Mouse (Mus musculus) erythroblast, embryonic 14.5 days (primary cell): ENCODE measurements around the gene Ccdc144b. TPM values are rescaled to one million over a fixed set of nuclear protein-coding genes. Genes with fewer than 3 reads are reported as not detected.

Experiments used
- H3K27me3 ChIP-seq: 2 replicates; pipeline ENCODE4 v1.6.1; 2012; ENCODE audit warnings: inconsistent platforms; ENCODE audit not compliant: control insufficient read depth
- H3K36me3 ChIP-seq: 2 replicates; pipeline ENCODE4 v1.6.1; 2012; ENCODE audit warnings: mild to moderate bottlenecking, inconsistent platforms; ENCODE audit not compliant: control insufficient read depth
- H3K4me1 ChIP-seq: 2 replicates; pipeline ENCODE4 v1.6.1; 2012; ENCODE audit warnings: inconsistent platforms; ENCODE audit not compliant: control insufficient read depth
- H3K4me3 ChIP-seq: replicated peaks from 2 replicates; pipeline ENCODE3; 2012; ENCODE audit warnings: moderate library complexity, mild to moderate bottlenecking, inconsistent platforms
- H3K9me3 ChIP-seq: 2 replicates; pipeline ENCODE4 v1.6.1; 2012; ENCODE audit warnings: low read length, inconsistent platforms, mixed read lengths; ENCODE audit not compliant: control insufficient read depth
- GATA1 ChIP-seq: IDR thresholded peaks from 2 replicates; pipeline ENCODE4 v1.6.1; 2012; ENCODE audit warnings: low read length, inconsistent platforms, mixed read lengths
- TAL1 ChIP-seq: IDR thresholded peaks from 3 replicates; pipeline ENCODE4 v1.6.1; 2012; ENCODE audit warnings: low read length, inconsistent platforms, mixed read lengths
- polyA plus RNA-seq: library from polyadenylated mRNA; stranded (reverse); fragments of >175 nt; gene quantifications from 2 replicates; pipeline ENCODE4 v1.2.3, GENCODE M21; 2012

Gene Ccdc144b
- 0.01 TPM in 1 of 2 replicates, not detected in the other for polyA plus RNA-seq

DNA sequence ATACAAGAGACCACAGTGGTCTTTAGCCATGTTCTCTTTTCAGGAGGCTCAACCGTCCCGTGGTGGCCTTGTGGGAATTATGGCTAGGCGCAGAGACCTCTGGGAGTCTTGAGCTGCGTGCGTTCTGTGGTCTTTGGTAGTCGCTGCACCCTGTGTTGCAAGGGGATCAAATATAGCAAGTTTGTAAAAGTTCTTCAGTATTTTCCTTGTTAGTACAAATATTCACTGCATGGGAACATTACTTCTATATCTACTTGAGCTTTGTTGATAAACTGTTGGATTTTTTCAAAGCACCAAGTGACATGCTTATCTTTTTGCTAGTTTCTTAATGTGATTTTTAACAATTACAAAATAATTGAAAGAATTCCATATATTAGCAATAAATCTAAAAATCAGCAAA, at the start of gene Ccdc144b:
Gene Ccdc144b, minus strand, starts transcription at position 101 of the 400 bp plus-strand sequence.
- Histone ChIP-seq H3K4me1 (no peaks in the 10 kb centered on the region), H3K27me3 (peaks cover 4% of the 10 kb centered on the region; the same call in 1 of the 2 replicates), H3K4me3 (no peak within 1 kb of the TSS), H3K9me3 (no peaks in the 10 kb centered on the region), H3K36me3 (no peaks in the 10 kb centered on the region)
- TF ChIP-seq TAL1: no peak
- TF ChIP-seq GATA1: no peak

- H3K4me1 ChIP-seq: no peaks in the 10 kb centered on the region; the same call in 1 of the 2 replicates
- no peak for TF ChIP-seq GATA1
- TF ChIP-seq TAL1: no peak
- H3K9me3 ChIP-seq: no peaks in the 10 kb centered on the region
These were observed 42.0 kb upstream of the Ccdc144b start for GRCm38 (mm10) chr3:36095371-36095770.

GRCm38 (mm10) chr3:36087591-36087990, 34.2 kb upstream of the Ccdc144b start:
- Histone ChIP-seq H3K36me3 (peaks cover 74% of the 10 kb centered on the region), H3K4me1 (no peaks in the 10 kb centered on the region), H3K4me3 (no peak overlapping the region), H3K27me3 (no peaks in the 10 kb centered on the region), H3K9me3 (no peaks in the 10 kb centered on the region)
- TF ChIP-seq GATA1 (no peak), TAL1 (no peak)

More at GRCm38 (mm10) chr3:36095371-36095770, 42.0 kb upstream of the Ccdc144b start:
- Histone ChIP-seq H3K36me3 (peaks cover 6% of the 10 kb centered on the region), H3K4me3 (no peak overlapping the region), H3K27me3 (no peaks in the 10 kb centered on the region)

DNA sequence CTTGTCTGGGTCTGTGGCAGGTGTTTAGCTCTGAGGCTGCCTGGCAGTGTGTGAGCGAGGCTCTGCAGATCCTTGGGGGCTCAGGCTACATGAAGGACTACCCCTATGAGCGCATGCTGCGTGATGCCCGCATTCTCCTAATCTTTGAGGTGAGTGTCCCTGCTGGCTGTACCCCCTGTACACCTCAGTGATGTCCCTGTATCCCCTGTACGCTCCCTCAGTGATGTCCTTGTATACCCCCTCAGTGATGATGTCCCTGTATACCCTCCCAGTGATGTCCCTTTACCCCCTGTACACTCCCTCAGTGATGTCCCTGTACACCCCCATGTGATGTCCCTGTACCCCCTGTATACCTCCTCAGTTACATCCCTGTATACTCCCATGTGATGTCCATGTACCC, 32.0 kb upstream of the Ccdc144b start:
- Histone ChIP-seq H3K36me3 (peaks cover 90% of the 10 kb centered on the region), H3K4me3 (no peak overlapping the region), H3K9me3 (no peaks in the 10 kb centered on the region), H3K4me1 (no peaks in the 10 kb centered on the region), H3K27me3 (no peaks in the 10 kb centered on the region)
- TF ChIP-seq GATA1 (no peak), TAL1 (no peak)

GRCm38 (mm10) chr3:36083381-36083780, 30.0 kb upstream of the Ccdc144b start:
- no peaks in the 10 kb centered on the region for H3K27me3 ChIP-seq
- peaks cover 88% of the 10 kb centered on the region for H3K36me3 ChIP-seq
- no peak overlapping the region for H3K4me3 ChIP-seq
- H3K4me1 ChIP-seq: no peaks in the 10 kb centered on the region
- TF ChIP-seq GATA1 (no peak), TAL1 (no peak)
- no peaks in the 10 kb centered on the region for H3K9me3 ChIP-seq

GRCm38 (mm10) chr3:36082843-36083242, 29.5 kb upstream of the Ccdc144b start:
- Histone ChIP-seq H3K4me3 (no peak overlapping the region), H3K36me3 (peaks cover 88% of the 10 kb centered on the region), H3K27me3 (no peaks in the 10 kb centered on the region), H3K9me3 (no peaks in the 10 kb centered on the region), H3K4me1 (no peaks in the 10 kb centered on the region)
- no peak for TF ChIP-seq GATA1
- no peak for TF ChIP-seq TAL1

GRCm38 (mm10) chr3:36080741-36081140, 27.4 kb upstream of the Ccdc144b start:
- H3K4me3 ChIP-seq: no peak overlapping the region
- H3K36me3 ChIP-seq: peaks cover 90% of the 10 kb centered on the region
- H3K27me3 ChIP-seq: no peaks in the 10 kb centered on the region
- TF ChIP-seq GATA1 (no peak), TAL1 (no peak)
- H3K9me3 ChIP-seq: no peaks in the 10 kb centered on the region
- no peaks in the 10 kb centered on the region for H3K4me1 ChIP-seq

GRCm38 (mm10) chr3:36079886-36080285, 26.5 kb upstream of the Ccdc144b start:
- H3K4me1 ChIP-seq: no peaks in the 10 kb centered on the region
- H3K27me3 ChIP-seq: no peaks in the 10 kb centered on the region
- TF ChIP-seq GATA1: no peak
- TF ChIP-seq TAL1: no peak
- H3K4me3 ChIP-seq: no peak overlapping the region
- H3K9me3 ChIP-seq: no peaks in the 10 kb centered on the region
- peaks cover 90% of the 10 kb centered on the region for H3K36me3 ChIP-seq

GRCm38 (mm10) chr3:36077386-36077785, 24.0 kb upstream of the Ccdc144b start:
- peaks cover 87% of the 10 kb centered on the region for H3K36me3 ChIP-seq

GRCm38 (mm10) chr3:36075466-36075865, 22.1 kb upstream of the Ccdc144b start:
- Histone ChIP-seq H3K4me1 (no peaks in the 10 kb centered on the region), H3K9me3 (no peaks in the 10 kb centered on the region), H3K27me3 (no peaks in the 10 kb centered on the region), H3K4me3 (no peak overlapping the region), H3K36me3 (peaks cover 77% of the 10 kb centered on the region)
- TF ChIP-seq GATA1 (no peak), TAL1 (no peak)

More at GRCm38 (mm10) chr3:36077386-36077785, 24.0 kb upstream of the Ccdc144b start:
- Histone ChIP-seq H3K4me3 (no peak overlapping the region), H3K9me3 (no peaks in the 10 kb centered on the region), H3K4me1 (no peaks in the 10 kb centered on the region), H3K27me3 (no peaks in the 10 kb centered on the region)
- TF ChIP-seq TAL1 (no peak), GATA1 (no peak)
